Mouse (Mus musculus) mouse trophoblast stem cell (cell line): Measurements from ENCODE around the gene Tmem107.

Experiments
- in situ Hi-C, 2 experiments: fragments of 300-500 bp; cut with MseI, MboI; formaldehyde crosslinking; loops; 2 replicates in 1 of 2; 3 replicates in 1 of 2; pipeline ENCODE4 v1.15.1; 2025

The Tmem107 gene

DNA sequence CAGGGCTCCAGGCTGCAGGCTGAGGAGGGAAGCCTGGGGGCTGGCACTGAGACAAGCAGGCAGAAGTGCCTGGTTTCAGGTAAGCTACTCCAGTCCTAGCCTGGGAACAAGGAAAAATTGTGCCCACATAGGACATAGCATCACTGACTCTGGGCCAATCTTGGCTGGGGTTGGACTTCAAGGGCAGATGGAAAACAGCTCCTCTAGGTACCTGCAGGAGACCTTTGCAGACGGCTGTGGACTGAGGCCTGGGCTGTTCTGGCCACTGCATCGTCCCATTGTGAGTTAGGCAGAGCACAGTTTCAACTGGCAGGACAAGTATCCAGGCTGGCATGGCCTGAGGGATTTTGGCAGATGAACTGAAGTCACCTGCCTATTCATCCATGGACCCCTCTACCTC, 35.2 kb downstream of the Tmem107 start:
- in situ Hi-C loops: no loop called here

DNA sequence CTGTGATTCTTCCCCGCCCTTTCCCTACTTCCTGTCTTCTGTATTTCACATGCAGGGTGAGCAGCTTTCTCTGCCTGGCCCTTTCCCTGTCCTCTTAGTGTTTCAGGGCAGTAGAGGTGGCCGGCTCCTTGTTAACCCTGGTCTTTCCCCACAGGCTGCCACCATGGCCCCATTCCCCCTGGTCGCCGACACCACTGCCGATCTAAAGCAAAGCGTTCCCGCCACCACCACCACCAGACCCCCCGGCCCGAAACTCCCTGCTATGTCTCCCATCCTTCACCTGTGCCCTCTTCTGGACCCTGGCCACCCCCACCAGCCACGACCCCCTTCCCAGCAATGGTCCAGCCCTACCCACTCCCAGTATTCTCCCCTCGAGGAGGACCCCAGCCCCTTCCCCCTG, 35.7 kb downstream of the Tmem107 start:
- in situ Hi-C loops: no loop called here

DNA sequence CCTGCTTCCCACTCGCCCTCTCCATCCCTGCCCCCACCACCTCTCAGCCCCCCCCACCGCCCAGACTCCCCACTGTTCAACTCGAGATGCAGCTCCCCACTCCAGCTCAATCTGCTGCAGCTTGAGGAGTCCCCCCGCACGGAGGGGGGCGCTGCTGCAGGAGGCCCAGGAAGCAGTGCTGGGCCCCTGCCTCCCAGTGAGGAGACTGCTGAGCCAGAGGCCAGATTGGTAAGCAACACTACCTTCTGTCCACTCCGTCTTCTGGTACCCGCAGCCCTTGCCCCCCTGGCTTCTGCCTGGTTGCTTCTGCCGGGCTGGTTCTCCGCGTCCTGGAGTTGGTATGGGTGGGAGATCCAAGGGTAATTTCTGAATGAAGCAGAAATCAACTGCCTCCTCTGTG, 36.2 kb downstream of the Tmem107 start:
- in situ Hi-C loops: no loop called here

DNA sequence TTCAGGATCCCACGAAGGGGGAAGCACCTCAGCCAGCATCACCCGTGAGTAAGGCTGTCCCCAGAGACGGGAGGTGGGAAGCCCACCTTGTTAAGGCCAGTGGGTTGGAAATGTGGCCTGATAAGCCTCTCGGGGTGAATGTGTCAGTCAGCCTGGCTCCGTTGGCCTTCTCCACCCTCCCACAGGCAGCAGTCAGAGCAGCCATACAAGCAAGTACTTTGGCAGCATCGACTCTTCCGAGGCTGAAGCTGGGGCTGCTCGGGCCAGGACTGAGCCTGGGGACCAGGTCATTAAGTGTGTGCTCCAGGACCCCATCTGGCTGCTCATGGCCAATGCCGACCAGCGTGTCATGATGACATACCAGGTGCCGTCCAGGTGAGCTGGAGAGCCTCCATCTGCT, 37.1 kb downstream of the Tmem107 start:
- in situ Hi-C loops: no loop called here

DNA sequence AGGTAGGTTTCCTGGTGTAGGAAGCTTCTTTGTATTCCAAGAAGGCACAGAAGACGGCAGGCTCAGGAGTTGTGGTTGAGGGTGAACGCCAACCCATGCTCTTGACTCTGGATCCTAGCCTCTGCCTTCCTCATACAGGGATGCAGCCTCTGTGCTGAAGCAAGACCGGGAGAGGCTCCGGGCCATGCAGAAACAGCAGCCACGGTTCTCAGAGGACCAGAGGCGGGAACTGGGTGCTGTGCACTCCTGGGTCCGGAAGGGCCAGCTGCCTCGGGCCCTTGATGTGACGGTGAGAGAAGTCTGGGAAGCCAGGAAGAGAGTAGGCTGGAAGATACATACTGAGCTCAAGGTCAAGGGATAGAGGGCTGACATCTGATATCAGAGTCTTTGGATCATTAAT, 37.6 kb downstream of the Tmem107 start:
- in situ Hi-C loops: no loop called here

DNA sequence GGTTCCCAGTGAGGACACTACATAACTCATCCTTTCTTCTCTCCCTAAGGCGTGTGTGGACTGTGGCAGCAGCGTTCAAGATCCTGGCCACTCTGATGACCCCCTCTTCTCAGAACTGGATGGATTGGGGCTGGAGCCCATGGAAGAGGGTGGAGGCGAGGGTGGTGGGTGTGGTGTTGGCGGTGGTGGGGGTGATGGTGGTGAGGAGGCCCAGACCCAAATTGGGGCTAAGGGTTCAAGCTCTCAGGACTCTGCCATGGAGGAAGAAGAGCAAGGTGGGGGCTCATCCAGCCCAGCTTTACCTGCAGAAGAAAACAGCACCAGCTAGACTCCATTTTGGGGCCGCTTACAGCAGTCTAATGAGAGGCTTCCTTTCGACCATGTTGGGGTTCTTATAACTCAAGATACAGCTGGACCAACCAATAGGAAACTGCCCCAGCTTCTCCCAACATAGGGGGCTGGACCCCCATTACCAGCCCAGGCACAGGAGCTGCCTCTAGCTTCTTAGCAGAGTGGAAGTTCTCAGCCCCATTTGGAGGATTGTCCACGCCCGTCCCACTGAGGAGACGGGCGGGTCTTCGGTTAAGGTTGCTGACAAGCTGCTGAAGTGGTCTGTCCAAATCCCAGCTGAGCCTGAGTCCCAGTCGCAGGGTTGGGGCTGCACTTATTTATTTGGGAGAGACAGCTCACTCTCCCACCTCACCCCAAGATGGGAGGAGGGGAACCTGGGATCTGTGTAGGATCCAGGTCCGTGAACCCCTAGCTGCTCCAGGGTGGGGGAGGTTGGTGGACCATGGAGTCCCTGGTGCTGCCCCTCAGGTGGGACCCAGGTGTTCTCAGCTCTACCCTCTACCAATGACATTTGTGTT, 38.7 kb downstream of the Tmem107 start:
- in situ Hi-C loops: no loop called here

DNA sequence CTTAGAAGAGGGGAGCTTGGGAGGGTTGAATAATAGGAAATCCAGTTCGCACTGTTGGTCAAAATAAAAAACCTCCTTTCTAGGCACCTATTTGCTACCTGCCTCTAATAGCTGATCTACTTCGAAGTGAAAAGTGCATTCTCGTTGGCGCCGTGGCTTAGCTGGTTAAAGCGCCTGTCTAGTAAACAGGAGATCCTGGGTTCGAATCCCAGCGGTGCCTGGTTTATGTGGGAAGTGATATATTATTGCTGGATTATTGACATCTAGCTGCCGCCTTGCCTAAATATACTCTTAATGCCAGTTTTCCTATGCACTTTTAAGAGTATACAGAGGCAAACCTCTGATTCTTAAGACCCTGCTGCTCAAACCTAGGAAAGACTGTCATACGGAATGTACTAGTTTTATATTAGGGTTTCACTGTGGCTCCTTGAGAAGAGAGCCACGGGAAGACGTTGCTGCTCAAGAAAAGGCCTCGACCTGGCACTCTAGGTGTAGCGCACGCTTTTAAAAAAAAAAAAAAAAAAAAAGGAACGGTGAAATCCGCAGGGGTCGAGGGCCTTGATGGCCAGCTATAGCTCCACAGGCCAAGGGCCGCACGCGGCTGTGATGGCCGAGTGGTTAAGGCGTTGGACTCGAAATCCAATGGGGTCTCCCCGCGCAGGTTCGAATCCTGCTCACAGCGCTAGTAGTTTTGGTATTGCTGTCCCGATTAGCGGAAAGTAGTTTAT, 39.9 kb downstream of the Tmem107 start:
- in situ Hi-C loops: no loop called here

DNA sequence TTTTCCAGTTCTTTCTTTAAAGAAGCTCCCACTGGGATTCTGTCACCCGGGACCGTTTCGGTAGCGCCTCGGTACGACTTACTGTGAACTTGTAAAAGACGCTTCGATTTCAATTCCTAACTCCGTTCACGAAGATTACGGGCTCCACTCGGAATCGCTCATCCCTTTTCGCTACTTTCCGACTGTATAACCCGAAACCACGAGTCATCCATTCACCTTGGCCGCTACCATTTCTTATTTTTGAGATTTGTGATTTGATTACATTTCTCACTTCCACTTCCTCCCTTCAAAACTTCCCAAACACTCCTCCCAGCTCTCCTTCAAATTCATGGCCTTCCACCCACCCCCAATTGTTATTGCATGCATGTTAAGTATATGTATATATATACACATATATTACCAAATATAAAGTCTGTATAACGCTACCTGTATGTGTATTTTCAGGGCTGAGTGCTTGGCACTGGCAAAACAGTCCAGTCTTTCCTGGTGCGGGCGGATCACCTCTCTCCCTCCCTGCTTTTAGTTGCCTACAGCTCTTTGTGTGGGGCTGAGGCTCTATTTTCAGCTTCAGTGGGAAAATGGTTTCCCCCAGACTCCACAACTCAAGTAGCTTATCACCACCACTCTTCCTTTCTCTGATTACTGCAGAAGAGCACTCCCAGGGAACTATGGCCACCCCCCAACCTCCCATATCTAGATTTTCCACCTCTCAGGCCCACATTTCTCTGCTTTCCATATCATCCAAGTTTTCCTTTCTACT, 40.6 kb downstream of the Tmem107 start:
- in situ Hi-C loops: no loop called here

DNA sequence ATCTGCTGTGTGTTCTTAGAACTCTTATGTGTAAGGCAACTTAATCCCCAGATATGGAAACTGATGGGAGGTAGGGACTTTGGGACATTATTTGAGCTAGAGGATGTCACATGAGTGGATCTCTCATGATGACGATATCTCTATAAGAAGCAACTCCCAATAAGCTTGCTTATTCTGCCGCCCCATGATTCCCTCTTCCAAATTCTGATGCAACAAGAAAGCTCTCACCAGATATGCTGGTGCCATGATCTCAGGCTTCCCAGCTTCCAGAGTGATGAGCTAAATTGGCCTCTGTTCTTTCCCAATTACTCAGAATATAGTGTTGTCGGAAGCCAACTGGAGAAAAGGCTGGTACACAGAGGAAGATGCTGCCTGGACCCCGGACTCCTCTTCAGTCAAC, 41.3 kb downstream of the Tmem107 start:
- in situ Hi-C loops: no loop called here

DNA sequence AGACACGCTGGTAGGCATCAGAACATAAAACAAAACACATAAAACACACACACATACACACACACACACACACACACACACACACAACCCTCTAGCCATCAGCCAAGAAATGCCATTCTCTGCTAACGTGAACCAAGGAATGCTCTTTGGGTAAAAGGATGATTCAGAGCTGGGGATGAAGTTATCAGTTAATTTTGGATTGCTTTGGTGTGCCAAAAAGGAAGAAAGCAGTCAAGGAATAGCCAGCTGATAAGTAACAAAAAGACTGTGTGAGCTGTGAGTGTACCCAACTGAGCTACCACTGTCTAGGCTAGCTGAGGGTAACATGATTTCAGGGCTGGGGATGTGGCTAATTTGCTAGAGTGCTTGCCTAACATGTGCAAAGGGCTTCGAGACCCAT, 43.4 kb downstream of the Tmem107 start:
- in situ Hi-C loops: no loop called here

DNA sequence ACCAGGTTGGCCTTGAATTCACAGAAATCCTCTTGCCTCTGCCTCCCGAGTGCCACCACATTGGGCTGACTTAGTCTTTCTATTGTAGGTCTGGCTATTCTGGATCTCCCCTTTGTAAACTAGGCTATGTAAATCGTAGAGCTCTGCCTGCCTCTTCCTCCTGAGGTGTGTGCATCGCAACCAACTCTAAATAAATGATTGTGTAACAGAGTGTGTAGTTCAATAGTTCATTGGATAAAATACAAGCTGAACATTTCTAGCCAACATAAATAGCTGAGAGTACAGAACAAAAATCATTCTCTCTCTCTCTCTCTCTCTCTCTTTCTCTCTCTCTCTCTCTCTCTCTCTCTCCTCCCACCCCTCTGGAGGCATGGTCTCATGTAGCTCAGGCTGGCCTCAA, 44.0 kb downstream of the Tmem107 start:
- in situ Hi-C loops: no loop called here

DNA sequence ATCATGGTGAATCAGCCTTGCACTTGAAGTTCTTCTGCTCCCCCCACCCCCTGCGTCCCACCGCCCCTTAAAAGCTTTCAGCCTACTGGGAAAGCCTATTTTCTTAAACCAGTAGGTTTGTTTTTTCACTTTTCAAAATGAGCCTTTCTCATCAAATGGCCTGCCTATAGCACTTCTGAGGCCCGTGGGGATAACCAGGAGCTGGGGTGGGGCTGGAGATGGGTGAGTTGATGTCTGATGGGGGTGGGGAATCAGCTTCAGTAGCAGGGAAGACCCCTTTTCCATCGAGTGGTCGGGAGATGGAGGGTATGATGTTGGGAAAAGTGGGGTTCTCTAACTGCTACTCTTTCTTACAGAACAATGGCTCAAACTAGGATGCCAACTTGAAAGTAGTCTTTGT, 46.2 kb downstream of the Tmem107 start:
- in situ Hi-C loops: no loop called here

DNA sequence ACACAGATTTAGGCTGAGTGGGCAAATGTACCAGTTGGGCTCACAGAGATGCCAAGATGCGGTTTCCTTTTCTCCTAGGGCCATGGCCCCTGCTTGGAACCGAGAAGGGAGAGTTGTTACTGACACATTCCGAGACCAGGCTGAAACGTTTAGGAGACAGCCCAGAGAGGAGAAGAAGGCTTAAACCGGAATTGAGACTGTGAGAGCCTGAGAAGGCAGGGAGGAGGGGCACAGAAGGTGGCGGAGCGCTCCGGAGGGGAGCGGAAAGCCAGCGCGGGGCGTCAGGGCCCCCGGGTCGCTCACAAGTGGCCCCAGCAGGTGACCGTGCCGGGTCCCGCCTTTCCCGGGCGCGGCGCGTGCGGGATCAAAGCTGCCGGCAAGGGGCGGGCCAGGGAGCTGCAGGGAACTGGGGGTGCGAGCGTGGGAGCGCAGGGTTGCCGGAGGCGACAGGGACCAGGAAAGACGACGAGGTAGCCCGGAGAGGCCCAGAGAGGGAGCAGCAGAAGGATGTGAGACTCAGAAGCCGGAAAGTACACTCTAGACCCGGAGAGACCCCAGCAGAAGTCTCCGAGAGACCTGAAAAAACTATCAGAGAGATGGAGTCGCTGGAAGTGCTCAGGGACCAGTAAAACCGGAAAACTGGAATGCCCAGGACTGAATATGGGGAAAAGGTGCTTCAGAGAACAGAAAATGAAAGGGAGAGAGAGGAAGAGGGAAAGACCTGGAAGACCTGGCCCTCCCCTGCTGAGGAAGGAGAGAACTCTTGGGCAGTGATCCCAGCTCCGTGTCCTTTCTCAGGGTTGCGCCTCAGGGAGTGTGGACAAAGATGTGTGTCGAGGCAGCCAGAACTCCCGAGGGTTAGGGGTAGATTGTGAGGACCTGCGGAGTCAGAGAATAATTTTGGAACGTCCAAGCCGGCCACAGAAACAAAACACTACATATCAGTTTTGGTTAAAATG, 47.4 kb downstream of the Tmem107 start:
- in situ Hi-C loops: no loop called here

DNA sequence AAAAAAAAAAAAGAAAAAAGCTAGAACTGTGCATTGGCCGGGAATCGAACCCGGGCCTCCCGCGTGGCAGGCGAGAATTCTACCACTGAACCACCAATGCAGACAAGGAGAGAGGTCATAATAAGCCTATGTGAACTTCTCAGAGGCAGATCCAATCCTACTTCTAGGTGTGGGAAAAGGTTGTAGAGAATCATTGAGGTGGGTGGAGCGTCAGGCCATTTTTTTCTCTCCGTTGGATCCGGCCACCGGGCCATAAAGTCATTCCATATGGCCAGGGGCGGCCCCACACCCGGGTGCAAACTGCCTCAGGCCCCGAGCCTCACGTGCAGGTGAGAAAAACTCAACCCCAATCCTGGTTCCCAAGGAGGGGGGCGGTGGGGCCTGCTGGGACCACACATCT, 48.2 kb downstream of the Tmem107 start:
- in situ Hi-C loops: no loop called here

DNA sequence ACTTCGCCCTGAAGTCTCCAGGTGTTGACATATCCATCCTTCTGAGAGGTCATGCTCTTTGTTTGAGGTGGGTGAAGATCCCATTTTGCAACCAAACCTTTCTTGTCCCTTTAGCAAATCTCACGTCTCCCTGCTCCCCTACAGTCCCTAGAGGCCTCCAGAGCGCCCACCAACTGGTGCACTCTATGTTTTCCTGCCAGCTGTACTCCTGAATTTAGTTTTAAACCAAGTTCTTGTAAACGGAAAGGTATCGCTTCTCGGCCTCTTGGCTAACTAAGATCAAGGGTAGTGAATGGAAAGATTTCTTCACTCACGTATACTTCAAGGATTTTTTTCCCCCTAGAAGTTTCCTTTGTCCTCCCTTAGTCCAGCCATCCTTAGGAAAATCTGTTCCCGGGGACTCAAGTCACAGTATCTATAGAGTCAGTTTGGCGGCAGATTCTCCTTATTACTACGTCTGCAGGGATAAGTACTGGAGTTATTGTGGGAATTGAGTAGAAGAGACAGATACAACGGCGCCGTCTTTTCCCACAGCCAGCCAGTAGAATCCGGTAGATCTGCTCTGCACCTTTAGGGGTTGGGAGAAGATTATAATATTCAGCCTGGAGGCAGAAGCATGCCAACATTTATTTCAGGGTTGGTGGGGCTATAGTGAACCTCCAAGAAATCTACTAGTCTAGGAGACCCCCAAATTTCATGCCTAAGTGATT, 49.0 kb downstream of the Tmem107 start:
- in situ Hi-C loops: loop anchor here (5.0 kb wide), 2 partner anchors 52 to 57 kb away; no protein-coding TSS in a partner anchor

DNA sequence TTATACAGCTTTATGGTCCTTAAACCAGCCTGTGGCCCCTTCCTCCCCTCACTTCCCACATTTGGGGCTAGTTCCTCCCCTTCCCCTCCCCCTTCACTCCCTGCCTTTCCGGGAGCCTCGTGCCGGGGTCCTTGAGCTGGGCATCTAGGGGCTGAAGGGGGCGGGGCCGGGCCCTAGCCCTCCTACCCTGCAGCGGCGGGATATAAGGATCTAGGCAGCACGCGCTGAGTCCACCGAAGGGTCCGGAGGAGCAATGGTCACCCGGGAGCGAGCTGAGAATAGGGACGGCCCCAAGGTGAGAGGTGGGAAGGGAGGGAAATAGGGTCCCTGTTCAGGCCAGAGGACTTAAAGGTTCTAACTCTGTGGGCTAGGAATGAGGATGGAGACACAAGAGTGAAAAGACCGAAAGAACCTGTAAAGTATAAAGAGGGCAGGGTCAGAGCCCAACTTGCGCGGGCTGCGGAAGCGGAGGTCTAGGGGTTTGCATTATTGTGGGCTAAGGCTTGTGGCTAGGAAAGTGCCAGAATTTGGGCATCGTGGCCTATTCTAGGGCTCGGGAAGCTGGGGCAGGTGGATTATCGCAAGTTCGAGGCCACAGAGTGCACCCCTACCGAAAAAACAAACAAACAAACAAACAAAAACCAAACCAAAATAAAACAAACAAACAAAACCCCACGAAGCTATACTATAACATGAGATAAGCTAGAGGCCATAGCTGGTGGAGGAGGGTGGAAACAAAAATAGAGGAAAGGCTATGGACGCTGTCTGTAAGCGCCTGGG, 49.8 kb downstream of the Tmem107 start, which contains the start of gene Hes7:
TSS of gene Hes7 (plus strand) at position 184 of the 780 bp plus-strand sequence.
- in situ Hi-C loops: loop anchor here (5.0 kb wide), 2 partner anchors 53 to 58 kb away; no protein-coding TSS in a partner anchor

DNA sequence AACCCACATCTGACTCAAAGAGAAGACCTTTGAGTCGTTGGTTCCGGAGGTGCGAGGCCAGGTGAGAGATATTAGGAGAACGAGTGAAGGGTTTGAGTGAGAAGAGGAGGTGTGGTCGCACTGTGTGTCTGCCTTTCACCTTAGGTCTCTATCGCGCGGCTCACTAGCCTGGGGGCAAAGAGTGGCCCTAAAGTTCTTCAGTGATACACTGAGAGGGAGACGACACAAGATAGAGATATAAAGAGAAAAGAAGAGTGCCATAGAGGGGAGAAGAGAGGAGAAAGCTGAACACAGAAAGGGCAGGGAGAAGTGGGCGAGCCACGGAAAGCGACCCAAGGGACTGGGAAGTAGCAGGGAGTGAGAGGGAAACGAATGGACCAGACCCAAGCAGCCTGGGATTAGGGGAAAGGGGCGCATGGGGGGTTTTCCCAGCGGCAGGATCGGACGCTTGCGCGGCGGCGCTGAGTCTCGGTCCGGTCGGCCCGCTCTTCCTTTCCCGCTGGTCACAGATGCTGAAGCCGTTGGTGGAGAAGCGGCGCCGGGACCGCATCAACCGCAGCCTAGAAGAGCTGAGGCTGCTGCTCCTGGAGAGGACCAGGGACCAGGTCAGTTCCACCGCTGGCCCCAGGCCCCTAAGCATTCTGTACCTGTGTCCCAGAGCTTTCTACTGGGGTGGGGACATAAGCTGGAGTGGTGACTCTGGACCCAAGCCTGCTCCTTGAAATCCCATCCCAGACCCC, 50.6 kb downstream of the Tmem107 start:
- in situ Hi-C loops: loop anchor here (5.0 kb wide), 2 partner anchors 54 to 59 kb away; no protein-coding TSS in a partner anchor

DNA sequence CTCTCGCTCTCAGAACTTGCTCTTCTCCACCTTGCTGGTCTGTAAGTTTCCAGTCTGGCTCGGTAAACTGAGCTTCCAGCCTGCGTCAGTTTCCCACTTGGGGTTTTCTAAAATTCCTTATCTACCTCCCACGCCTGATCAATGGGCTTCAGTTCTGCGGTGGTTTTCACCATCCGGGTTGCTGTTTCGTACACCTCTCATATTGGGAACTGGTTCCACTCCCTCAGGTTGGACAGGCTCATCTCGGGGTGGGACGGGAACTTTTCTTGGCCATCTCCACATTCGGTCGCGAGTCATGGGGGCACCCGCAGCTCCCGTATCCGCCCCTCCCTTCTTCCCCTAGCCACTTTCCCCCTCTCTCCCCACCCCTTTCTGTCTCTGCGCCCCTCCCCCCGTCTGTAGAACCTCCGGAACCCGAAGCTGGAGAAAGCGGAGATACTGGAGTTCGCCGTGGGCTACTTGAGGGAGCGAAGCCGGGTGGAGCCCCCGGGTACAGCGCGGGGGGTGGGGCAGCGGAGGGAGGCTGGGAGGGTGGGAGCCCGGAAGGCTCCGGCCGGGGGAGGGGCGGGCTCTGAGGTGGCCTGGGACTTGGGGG, 51.2 kb downstream of the Tmem107 start:
- in situ Hi-C loops: loop anchor here (5.0 kb wide), 2 partner anchors 55 to 60 kb away; no protein-coding TSS in a partner anchor
